Mouse (Mus musculus) forebrain, embryonic 11.5 days (tissue): ENCODE measurements around the gene Pou5f2. TPM values are rescaled to one million over a fixed set of nuclear protein-coding genes. Genes with fewer than 3 reads are reported as not detected.

Experiments used
- ATAC-seq: fragments of 200-750 bp; cut with Nextera tagmentation; replicated peaks from 2 replicates; pipeline ENCODE4 v1.8.0; 2017; ENCODE audit warnings: moderate TSS enrichment; ENCODE audit not compliant: low FRiP score
- DNase-seq: peaks from one replicate; pipeline ENCODE4 v3.0.0-alpha.2; 2017; ENCODE audit warnings: low spot score
- H3K27ac ChIP-seq: fragments of 300-500 bp; sonication (generic); 2 replicates; pipeline ENCODE4 v1.5.1; 2014; ENCODE audit warnings: low read depth, low read length
- H3K27me3 ChIP-seq: fragments of 300-500 bp; sonication (generic); 2 replicates; pipeline ENCODE4 v1.6.1; 2014; ENCODE audit warnings: mild to moderate bottlenecking, low read length, mixed read lengths; ENCODE audit not compliant: control insufficient read depth, insufficient read depth
- H3K36me3 ChIP-seq: fragments of 300-500 bp; sonication (generic); 2 replicates; pipeline ENCODE4 v1.6.1; 2014; ENCODE audit warnings: mild to moderate bottlenecking, low read length, moderate library complexity, mixed read lengths; ENCODE audit not compliant: control insufficient read depth, insufficient read depth
- H3K4me1 ChIP-seq: fragments of 300-500 bp; sonication (generic); replicated peaks from 2 replicates; pipeline ENCODE4 v1.6.1; 2014; ENCODE audit warnings: low read length, mixed read lengths; ENCODE audit not compliant: control insufficient read depth, insufficient read depth
- H3K4me2 ChIP-seq: fragments of 300-500 bp; sonication (generic); 2 replicates; pipeline ENCODE4 v1.6.1; 2014; ENCODE audit warnings: low read depth, mild to moderate bottlenecking, low read length, moderate library complexity, mixed read lengths; ENCODE audit not compliant: severe bottlenecking
- H3K4me3 ChIP-seq: fragments of 300-500 bp; sonication (generic); 2 replicates; pipeline ENCODE4 v1.5.1; 2014; ENCODE audit warnings: low read depth, low read length
- H3K9ac ChIP-seq: fragments of 300-500 bp; sonication (generic); 2 replicates; pipeline ENCODE4 v1.6.1; 2014; ENCODE audit warnings: low read length
- H3K9me3 ChIP-seq: fragments of 300-500 bp; sonication (generic); 2 replicates; pipeline ENCODE4 v1.6.1; 2016; ENCODE audit warnings: low read length, mixed read lengths; ENCODE audit not compliant: control insufficient read depth
- WGBS: fragments of 180-500 bp; shearing (Covaris S2); extraction: QIAGEN DNeasy Blood & Tissue Kit; methylation state at CpG from one replicate; pipeline ENCODE4 v1.1.7; 2014; 5-methylcytosine and 5-hydroxymethylcytosine counted together
- polyA plus RNA-seq: library from polyadenylated mRNA; unstranded; fragments of >200 nt; fragmentation: Nextera tagmentation; extraction: Ambion mirVana; gene quantifications from 2 replicates; pipeline ENCODE4 v1.2.1, GENCODE M21; 2014

The Pou5f2 gene
- polyA plus RNA-seq, 1 experiment from 2014 or later, result 1.6 TPM

GRCm38 (mm10) chr13:78010176-78010575, 14.5 kb upstream of the Pou5f2 start:
- Histone ChIP-seq H3K4me1 (0 out of 2 replicates have a peak, but pooled peaks cover 1% of the 10 kb centered on the region), H3K4me3 (no peak overlapping the region), H3K36me3 (no peaks in the 10 kb centered on the region), H3K9me3 (no peaks in the 10 kb centered on the region), H3K4me2 (no peak overlapping the region), H3K27me3 (no peaks in the 10 kb centered on the region), H3K27ac (no peak overlapping the region), H3K9ac (no peak overlapping the region)
- no peak for DNase-seq
- ATAC-seq, result no peak
- WGBS, result 100% methylated on average over 1 of the region's 1 CpGs

DNA sequence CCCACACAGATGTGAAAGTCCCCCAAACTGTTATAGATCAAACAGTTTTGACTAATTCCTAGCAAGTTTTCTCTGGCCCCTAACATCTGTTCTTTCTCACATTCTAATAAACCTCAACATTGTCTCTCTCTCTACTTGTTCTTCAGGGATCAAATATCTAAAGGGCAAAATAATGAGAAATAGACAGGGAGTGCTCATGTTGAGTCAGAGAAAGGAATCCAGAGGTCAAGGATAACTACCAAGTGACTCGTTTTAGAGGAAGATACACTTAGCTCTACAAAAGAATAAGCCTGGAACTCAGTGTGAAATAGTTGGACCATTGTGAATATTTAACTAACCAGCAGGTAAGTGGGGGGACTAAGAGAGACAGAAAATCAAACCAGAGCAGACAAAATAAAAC, 8.1 kb downstream of the Pou5f2 start:
- 56% methylated on average over 1 of the region's 1 CpGs for WGBS
- Histone ChIP-seq H3K4me3 (no peak overlapping the region), H3K9me3 (no peaks in the 10 kb centered on the region), H3K27ac (no peak overlapping the region), H3K27me3 (no peaks in the 10 kb centered on the region), H3K36me3 (no peaks in the 10 kb centered on the region), H3K9ac (no peak overlapping the region), H3K4me2 (no peak overlapping the region), H3K4me1 (no peaks in the 10 kb centered on the region)
- ATAC-seq, result no peak
- no peak for DNase-seq

DNA sequence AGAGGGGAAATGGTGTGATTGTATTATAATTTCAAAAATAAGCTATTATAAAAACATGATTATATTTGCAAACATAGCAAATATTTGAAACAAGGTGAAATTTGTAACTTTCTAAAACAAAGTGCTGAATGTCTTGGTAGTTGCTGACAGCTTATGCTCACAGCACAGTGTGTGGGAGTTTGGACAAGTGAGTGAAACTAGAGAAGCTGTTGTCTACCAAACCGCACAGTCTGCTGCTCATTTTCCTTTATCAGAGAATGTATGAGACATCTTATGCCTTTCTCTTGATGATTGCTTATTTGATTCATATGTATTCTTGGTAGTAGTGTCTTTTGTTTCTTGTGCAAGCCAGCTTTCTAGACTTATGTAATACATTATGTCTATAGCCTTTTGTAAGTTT, 12.5 kb downstream of the Pou5f2 start:
- Histone ChIP-seq H3K4me2 (no peak overlapping the region), H3K36me3 (no peaks in the 10 kb centered on the region), H3K4me3 (no peak overlapping the region), H3K27ac (no peak overlapping the region), H3K4me1 (no peaks in the 10 kb centered on the region), H3K9me3 (no peaks in the 10 kb centered on the region), H3K9ac (no peak overlapping the region), H3K27me3 (no peaks in the 10 kb centered on the region)
- no peak for DNase-seq
- ATAC-seq, result no peak
- WGBS, result 87% methylated on average over 1 of the region's 1 CpGs

- Histone ChIP-seq H3K9ac (no peak overlapping the region), H3K4me3 (no peak overlapping the region), H3K4me1 (no peaks in the 10 kb centered on the region), H3K4me2 (no peak overlapping the region), H3K27me3 (no peaks in the 10 kb centered on the region), H3K36me3 (no peaks in the 10 kb centered on the region), H3K27ac (no peak overlapping the region), H3K9me3 (no peaks in the 10 kb centered on the region)
- DNase-seq (no peak), ATAC-seq (no peak)
- WGBS, result 76% methylated on average over 6 of the region's 6 CpGs
These were observed 18.5 kb downstream of the Pou5f2 start for GRCm38 (mm10) chr13:78043203-78043602.

GRCm38 (mm10) chr13:78045116-78045515, 20.4 kb downstream of the Pou5f2 start:
- Histone ChIP-seq H3K36me3 (no peaks in the 10 kb centered on the region), H3K9ac (no peak overlapping the region), H3K9me3 (no peaks in the 10 kb centered on the region), H3K27ac (no peak overlapping the region), H3K27me3 (no peaks in the 10 kb centered on the region), H3K4me2 (no peak overlapping the region), H3K4me3 (no peak overlapping the region), H3K4me1 (no peaks in the 10 kb centered on the region)
- WGBS, result 57% methylated on average over 5 of the region's 5 CpGs
- no peak for DNase-seq
- ATAC-seq, result no peak

Other genes starting within 250 kb of the Pou5f2 start
- 110 and 122 TPM in 2 replicates for gene Nr2f1, start 174.9 kb downstream of the Pou5f2 start, polyA plus RNA-seq